Mouse (Mus musculus) hindbrain, embryonic 11.5 days (tissue): ENCODE measurements around the gene Stmn1. TPM values are rescaled to one million over a fixed set of nuclear protein-coding genes. Genes with fewer than 3 reads are reported as not detected.
A peak's percentile ranks its signal among the peaks of the same experiment; 100 is the strongest.
"Not testable (repeated sequence)": the region's sequence is repeated elsewhere in the genome, so short reads cannot be mapped to it uniquely, and the experiment has no call there.

Experiments
- ATAC-seq: fragments of 200-750 bp; cut with Nextera tagmentation; 2 replicates; pipeline ENCODE4 v1.8.0; 2017; ENCODE audit warnings: mild to moderate bottlenecking, moderate TSS enrichment, moderate library complexity; ENCODE audit not compliant: low FRiP score
- DNase-seq: peaks from one replicate; pipeline ENCODE4 v3.0.0-alpha.2; 2015; ENCODE audit warnings: low spot score
- H3K27ac ChIP-seq: fragments of 300-500 bp; sonication (generic); 2 replicates; pipeline ENCODE4 v1.5.1; 2014; ENCODE audit warnings: mild to moderate bottlenecking, low read depth, low read length
- H3K27me3 ChIP-seq: fragments of 300-500 bp; sonication (generic); 2 replicates; pipeline ENCODE4 v1.6.1; 2014; ENCODE audit warnings: mild to moderate bottlenecking, low read length, moderate library complexity, mixed read lengths; ENCODE audit not compliant: control insufficient read depth, insufficient read depth
- H3K36me3 ChIP-seq: fragments of 300-500 bp; sonication (generic); 2 replicates; pipeline ENCODE4 v1.6.1; 2014; ENCODE audit warnings: mild to moderate bottlenecking, low read length, moderate library complexity, mixed read lengths; ENCODE audit not compliant: control insufficient read depth, insufficient read depth
- H3K4me1 ChIP-seq: fragments of 300-500 bp; sonication (generic); replicated peaks from 2 replicates; pipeline ENCODE4 v1.6.1; 2014; ENCODE audit warnings: low read length, mixed read lengths; ENCODE audit not compliant: control insufficient read depth, insufficient read depth
- H3K4me2 ChIP-seq: fragments of 300-500 bp; sonication (generic); replicated peaks from 2 replicates; pipeline ENCODE4 v1.6.1; 2014; ENCODE audit warnings: mild to moderate bottlenecking, low read depth, low read length
- H3K4me3 ChIP-seq: fragments of 300-500 bp; sonication (generic); 2 replicates; pipeline ENCODE4 v1.5.1; 2014; ENCODE audit warnings: low read depth, low read length
- H3K9ac ChIP-seq: fragments of 300-500 bp; sonication (generic); 2 replicates; pipeline ENCODE4 v1.6.1; 2014; ENCODE audit warnings: low read depth, low read length
- H3K9me3 ChIP-seq: fragments of 300-500 bp; sonication (generic); 2 replicates; pipeline ENCODE4 v1.6.1; 2016; ENCODE audit warnings: low read length; ENCODE audit not compliant: control insufficient read depth
- WGBS: fragments of 180-500 bp; shearing (Covaris S2); extraction: QIAGEN DNeasy Blood & Tissue Kit; methylation state at CpG from one replicate; pipeline ENCODE4 v1.1.7; 2014; 5-methylcytosine and 5-hydroxymethylcytosine counted together
- polyA plus RNA-seq: library from polyadenylated mRNA; unstranded; fragments of >200 nt; fragmentation: Nextera tagmentation; extraction: Ambion mirVana; gene quantifications from 2 replicates; pipeline ENCODE4 v1.2.1, GENCODE M21; 2014

The Stmn1 gene
- polyA plus RNA-seq, 1 experiment from 2014 or later = 4,492 TPM

DNA sequence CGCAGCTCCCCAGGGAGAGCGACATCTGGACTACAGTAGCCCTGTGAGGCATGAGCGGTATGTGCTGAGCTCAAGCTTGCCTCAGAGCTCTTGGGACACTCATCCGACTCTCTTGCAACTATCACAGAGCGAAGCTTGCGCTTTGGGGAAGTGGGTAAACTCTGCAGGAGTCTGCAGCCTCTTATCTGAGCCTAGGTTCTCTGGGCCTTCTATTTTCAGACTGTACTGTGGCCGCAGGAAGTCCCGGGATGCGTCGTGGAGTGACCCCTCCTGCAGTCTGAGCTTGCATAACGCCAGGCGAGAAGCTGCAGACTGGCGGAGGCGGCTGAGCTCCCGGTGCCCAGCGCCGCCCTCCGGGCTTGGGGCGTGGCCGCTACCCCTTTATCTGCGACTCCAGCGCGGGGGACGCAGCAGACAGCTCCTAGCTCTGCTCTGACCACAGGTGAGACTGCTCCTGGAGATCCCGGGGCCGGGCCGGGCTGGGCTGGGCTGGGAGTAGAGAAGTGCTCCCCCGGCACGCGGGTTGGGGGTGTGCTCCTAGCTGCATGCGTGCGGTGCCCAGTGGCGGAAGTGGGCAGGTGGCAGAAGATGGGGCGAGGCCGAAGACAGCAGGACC, 28.6 kb downstream of the Stmn1 start, which contains the start of gene Paqr7:
Gene Paqr7 (plus strand): TSS at position 103 of the 616 bp plus-strand sequence.
- Histone ChIP-seq H3K36me3 (no peaks in the 10 kb centered on the region), H3K27ac (no peak within 1 kb of the TSS), H3K4me3 (peak within 1 kb of the TSS; percentile 51), H3K9ac (peak within 1 kb of the TSS; percentile 67), H3K4me1 (no peaks in the 10 kb centered on the region), H3K27me3 (no peaks in the 10 kb centered on the region), H3K4me2 (peak within 1 kb of the TSS; percentile 98), H3K9me3 (no peaks in the 10 kb centered on the region)
- ATAC-seq = peak; percentile 67
- DNase-seq = peak; percentile 56
- WGBS = 3% methylated on average over 35 of the region's 35 CpGs

DNA sequence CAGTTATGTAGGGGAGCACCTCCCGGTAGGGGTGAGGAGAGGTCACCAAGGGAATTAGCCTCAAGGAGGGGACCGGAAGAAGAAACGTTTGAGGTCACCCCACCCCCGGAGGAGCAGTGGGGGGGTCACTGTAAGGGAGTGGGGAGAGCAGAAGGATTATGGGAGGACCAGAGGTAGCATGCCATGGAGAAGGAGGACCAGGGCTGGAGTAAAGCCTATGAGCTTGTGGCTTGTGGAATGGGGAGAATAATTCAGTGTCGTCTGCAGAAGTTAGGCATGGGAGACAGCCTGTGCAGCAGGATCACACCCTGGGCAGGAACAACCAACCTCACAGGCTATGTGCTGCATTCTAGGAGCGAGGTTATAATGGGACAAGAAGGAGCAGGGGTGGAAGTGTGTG, 29.1 kb downstream of the Stmn1 start:
- H3K9me3 ChIP-seq = no peaks in the 10 kb centered on the region
- H3K27ac ChIP-seq = no peak overlapping the region
- no peaks in the 10 kb centered on the region for H3K27me3 ChIP-seq
- peak overlapping the region; percentile 51 for H3K4me3 ChIP-seq
- no peaks in the 10 kb centered on the region for H3K4me1 ChIP-seq
- no peak for DNase-seq
- no peaks in the 10 kb centered on the region for H3K36me3 ChIP-seq
- H3K9ac ChIP-seq = peak overlapping the region; percentile 67
- H3K4me2 ChIP-seq = peak overlapping the region; percentile 98
- no peak for ATAC-seq
- WGBS = 9% methylated on average over 6 of the region's 6 CpGs

DNA sequence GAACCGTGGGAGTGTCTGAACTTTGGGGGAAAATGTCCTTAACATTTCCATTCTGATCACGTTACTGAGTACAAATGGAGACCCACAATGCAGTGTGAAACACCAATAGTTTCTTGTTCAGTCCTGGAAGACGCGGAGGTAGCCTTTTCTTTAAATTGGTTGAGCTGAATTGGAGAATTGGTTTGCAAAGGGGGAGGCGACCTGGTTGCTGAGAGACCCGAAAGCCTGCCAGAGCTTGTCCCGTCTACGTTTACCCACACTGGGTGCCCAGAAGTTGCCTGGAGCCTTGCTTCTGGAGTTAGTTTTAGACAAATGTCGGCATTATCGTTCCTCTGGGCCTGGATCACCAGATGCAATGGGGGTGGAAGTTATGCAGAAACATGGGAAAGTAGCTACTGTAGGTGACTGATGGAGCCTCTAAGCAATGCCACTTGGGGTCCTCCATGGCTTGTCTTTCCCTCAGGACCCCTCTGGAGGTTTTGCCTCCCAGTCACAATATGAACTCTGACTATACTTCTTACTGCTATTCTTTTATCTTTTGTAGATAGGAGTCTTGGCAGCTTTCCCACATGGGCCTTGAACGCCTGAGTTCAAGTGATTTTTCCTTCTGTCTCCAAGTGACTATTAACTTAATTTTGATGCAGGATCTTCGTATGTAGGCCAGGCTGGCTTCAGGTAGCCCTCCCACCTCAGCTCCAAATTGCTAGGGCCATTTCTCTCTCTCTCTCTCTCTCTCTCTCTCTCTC, 30.0 kb downstream of the Stmn1 start:
- Histone ChIP-seq H3K36me3 (no peaks in the 10 kb centered on the region), H3K27ac (no peak overlapping the region), H3K27me3 (no peaks in the 10 kb centered on the region), H3K4me3 (no peak overlapping the region), H3K9ac (no peak overlapping the region), H3K9me3 (no peaks in the 10 kb centered on the region), H3K4me1 (no peaks in the 10 kb centered on the region), H3K4me2 (no peak overlapping the region)
- 77% methylated on average over 12 of the region's 12 CpGs for WGBS
- no peak for DNase-seq
- ATAC-seq = no peak

DNA sequence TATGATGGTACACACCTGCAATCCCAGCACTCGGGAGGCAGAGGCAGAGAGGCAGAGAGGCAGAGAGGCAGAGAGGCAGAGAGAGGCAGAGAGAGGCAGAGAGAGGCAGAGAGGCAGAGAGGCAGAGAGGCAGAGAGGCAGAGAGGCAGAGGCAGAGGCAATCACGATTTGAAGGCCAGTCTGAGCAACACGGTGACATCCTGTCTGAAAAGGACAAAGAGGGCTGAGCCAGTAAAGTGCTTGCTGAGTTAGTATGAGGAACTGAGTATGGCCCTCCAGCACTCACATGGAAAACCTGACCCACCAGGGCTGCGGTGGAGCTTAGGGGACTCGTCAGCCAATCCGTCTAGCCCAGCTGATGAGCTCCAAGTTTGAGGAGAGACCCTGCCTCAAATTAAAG, 30.9 kb downstream of the Stmn1 start:
- H3K27me3 ChIP-seq, H3K4me2 ChIP-seq, H3K9ac ChIP-seq, H3K36me3 ChIP-seq, DNase-seq, ATAC-seq, H3K27ac ChIP-seq, H3K9me3 ChIP-seq, H3K4me1 ChIP-seq, H3K4me3 ChIP-seq: not testable (repeated sequence)
- 84% methylated on average over 6 of the region's 6 CpGs for WGBS

DNA sequence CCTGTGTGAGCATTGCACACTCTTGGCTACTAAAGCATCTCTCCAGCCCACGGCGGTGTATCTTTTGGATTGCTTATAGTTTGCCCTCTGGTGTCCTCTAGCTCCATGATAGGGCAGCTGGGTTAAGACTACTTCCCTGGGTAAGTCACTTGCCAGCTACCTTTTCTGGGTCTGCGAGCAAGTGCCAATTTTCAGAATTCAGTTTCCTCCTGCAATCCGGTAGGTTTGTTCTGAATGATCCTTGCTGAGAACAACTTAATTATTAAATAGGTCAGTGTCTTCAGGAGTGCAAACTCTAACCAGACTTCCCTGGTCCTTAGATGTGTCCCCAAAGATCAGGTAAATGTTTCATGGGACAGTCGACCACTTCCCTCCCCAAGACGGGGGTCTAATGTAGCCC, 33.0 kb downstream of the Stmn1 start:
- Histone ChIP-seq H3K4me2 (no peak overlapping the region), H3K4me3 (no peak overlapping the region), H3K27me3 (no peaks in the 10 kb centered on the region), H3K27ac (no peak overlapping the region), H3K4me1 (no peaks in the 10 kb centered on the region), H3K9ac (no peak overlapping the region), H3K36me3 (no peaks in the 10 kb centered on the region), H3K9me3 (no peaks in the 10 kb centered on the region)
- ATAC-seq = no peak
- WGBS = 89% methylated on average over 6 of the region's 6 CpGs
- DNase-seq = no peak

DNA sequence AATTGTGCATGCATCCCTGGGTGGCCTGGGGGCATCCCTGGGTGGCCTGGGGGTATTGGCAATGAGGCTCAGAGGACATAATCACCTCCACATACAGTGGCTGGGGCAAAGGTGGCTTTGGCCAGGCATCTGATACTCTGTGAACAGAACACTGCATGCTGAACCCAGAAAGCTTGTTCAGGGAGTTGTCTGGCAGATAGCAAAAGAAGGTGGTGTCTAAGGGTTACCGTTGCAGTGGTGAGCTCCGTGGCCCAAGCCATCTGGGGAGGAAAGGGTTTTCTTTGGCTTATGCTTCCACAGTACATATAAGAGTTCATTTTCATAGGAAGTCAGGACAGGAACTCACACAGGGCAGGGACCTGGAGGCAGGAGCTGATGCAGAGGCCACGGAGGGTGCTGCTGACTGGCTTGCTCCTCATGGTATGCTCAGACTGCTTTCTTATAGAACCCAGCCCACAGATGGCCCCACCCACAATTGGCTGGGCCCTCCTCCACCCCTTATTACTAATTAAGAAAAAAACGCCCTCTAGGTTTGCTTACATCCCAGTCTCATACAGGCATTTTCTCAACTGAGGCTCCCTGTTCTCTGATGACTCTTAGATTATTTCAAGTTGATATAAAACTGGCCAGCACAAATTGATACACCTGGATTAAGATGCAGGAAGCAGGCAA, 35.7 kb downstream of the Stmn1 start:
- DNase-seq = no peak
- Histone ChIP-seq H3K9me3 (no peaks in the 10 kb centered on the region), H3K27me3 (no peaks in the 10 kb centered on the region), H3K4me3 (no peak overlapping the region), H3K4me2 (no peak overlapping the region), H3K27ac (no peak overlapping the region), H3K4me1 (no peaks in the 10 kb centered on the region), H3K36me3 (no peaks in the 10 kb centered on the region), H3K9ac (no peak overlapping the region)
- WGBS = 84% methylated on average over 4 of the region's 4 CpGs
- ATAC-seq = no peak

DNA sequence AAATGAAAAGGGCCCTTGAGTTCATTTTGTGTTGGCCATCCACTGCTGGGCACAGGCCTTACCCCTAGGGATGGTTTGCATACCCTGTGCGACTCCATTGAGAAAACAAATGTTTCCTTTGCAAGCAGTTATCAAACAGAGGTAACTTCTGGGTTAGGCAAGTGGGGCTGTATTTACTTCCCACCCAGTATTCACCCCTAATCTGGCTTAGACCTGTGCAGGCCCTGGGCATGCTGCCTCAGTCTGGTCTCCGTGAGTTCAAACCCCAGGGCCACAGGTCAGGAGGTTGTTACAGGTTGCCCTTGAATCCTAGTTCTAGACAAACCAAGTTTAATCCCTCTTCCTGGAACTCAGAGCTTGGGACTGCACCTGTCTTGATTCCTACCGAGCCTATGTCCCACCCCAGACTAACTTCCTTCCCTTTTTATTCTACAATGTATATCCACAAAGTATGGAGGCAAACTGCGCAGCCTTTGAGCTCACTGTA, 37.2 kb downstream of the Stmn1 start:
- no peaks in the 10 kb centered on the region for H3K27me3 ChIP-seq
- no peaks in the 10 kb centered on the region for H3K36me3 ChIP-seq
- H3K9me3 ChIP-seq = no peaks in the 10 kb centered on the region
- no peaks in the 10 kb centered on the region for H3K4me1 ChIP-seq
- H3K9ac ChIP-seq = no peak overlapping the region
- ATAC-seq = no peak
- no peak overlapping the region for H3K27ac ChIP-seq
- no peak overlapping the region for H3K4me2 ChIP-seq
- DNase-seq = no peak
- 89% methylated on average over 4 of the region's 4 CpGs for WGBS
- H3K4me3 ChIP-seq = no peak overlapping the region

DNA sequence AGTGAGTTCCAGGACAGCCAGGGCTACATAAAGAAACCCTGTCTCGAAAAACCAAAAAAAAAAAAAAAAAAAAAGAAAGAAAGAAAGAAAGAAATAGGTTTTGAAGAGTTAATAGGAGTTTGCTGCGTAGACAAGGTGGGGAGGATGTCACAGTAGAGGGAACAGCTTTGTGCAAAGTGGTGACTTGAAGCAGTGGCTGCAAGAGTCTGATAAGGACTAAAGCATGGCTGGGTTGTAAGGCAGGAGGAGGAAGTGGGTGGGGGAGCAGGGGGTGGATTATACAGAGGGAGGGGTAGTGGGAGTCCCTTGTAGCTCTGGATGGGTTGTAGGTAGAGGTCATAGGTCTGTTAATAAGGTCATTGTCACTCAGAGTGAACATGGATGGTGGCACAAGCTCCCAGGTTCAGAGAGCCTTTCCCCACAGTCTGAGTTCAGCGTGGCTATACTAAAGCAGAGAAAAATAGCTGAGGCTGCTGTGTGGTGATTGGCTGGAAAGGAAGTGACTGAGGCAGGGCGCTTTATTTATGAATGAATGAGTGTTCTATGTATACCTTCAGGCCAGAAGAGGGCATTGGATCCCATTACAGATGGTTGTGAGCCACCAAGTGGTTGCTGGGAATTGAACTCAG, 38.0 kb downstream of the Stmn1 start:
- Histone ChIP-seq H3K36me3 (no peaks in the 10 kb centered on the region), H3K9me3 (no peaks in the 10 kb centered on the region), H3K27me3 (no peaks in the 10 kb centered on the region), H3K4me3 (no peak overlapping the region), H3K4me1 (no peaks in the 10 kb centered on the region), H3K4me2 (no peak overlapping the region), H3K9ac (no peak overlapping the region), H3K27ac (no peak overlapping the region)
- no peak for DNase-seq
- no peak for ATAC-seq
- WGBS = 77% methylated on average over 3 of the region's 4 CpGs
